8 mouse cellular contexts compared by ENCODE assay signal in the genomic region with DNA sequence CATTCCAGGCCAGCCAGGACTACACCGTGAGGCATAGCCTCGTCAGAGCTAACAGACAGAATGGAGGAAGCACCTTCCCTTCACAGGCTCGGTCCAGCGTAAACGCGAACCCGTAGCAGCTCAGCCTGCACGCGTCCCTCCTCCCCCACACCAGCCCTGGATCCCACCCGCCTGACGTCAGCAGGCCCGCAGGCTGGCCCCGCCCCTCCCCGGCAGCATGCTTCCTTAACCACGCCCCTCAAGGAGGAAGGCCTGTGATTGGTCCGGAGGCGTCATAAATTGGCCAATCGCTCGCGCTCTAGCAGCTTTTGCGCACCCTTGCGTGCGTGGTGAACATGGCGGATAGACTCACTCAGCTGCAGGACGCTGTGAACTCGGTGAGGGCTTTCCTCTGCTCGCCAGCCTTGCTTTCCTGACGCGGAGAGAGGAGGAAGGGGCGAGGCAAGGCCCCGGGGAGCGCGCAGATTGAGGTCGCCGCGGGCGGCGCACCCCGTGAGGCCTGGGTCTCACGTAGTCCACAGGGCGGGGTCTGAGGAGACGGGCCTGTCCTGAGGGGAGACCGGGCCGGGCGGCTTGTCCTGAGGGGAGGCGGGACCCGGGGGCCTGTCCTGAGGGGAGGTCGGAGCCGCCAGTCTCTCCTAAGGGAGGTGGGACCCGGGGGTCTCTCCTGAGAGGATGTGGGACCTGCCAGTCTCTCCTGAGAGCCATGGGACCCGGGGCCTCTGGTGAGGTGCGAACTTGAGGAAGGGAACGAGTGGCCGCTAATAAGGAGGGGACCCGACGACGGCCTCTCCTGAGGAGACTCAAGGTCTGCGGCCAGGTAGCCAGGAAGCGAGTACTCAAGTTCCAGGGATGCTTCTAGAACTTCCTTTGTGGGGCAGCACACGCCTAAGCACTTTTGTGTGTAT. TPM values are rescaled to one million over a fixed set of nuclear protein-coding genes. Genes with fewer than 3 reads are reported as not detected.
DNase-seq lines count a peak whose midpoint lies in the region; ATAC-seq lines count a peak whose summit lies in the region.

TSS of gene Med21 (plus strand) at position 272 of the 908 bp plus-strand sequence.
TSS of gene Tm7sf3 (minus strand) at position 549 of the 908 bp plus-strand sequence.

- H3K9ac ChIP-seq in hindbrain, embryonic 12.5 days: peak within 1 kb of the TSS; percentile 84

- peak within 1 kb of the TSS; percentile 88 for H3K27ac ChIP-seq in hindbrain, embryonic 12.5 days

- H3K27me3 ChIP-seq in hindbrain, embryonic 12.5 days: no peaks in the 10 kb centered on the region

- WGBS in hindbrain, embryonic 12.5 days: 1% methylated on average over 60 of the region's 60 CpGs

- ATAC-seq in hindbrain, embryonic 12.5 days (ENCODE audit: low FRiP score): peak; percentile 98

- peaks cover 7% of the 10 kb centered on the region for H3K4me1 ChIP-seq in hindbrain, embryonic 12.5 days

- peak within 1 kb of the TSS; percentile 91 for H3K4me3 ChIP-seq in hindbrain, embryonic 12.5 days

- no peaks in the 10 kb centered on the region for H3K9me3 ChIP-seq in hindbrain, embryonic 12.5 days (replicated peaks)

- H3K4me2 ChIP-seq in hindbrain, embryonic 12.5 days (replicated peaks): peak within 1 kb of the TSS; percentile 86

- H3K36me3 ChIP-seq in hindbrain, embryonic 12.5 days: no peaks in the 10 kb centered on the region

- DNase-seq in NIH3T3 (ENCODE audit: low read depth): peak; percentile 100
- DNase-seq in cerebellum, postnatal 10 days: peak; percentile 100
- DNase-seq in frontal cortex, postnatal 10 days (ENCODE audit: low spot score in 2 of 2): peak; percentile 96 to 98
- peak; percentile 94 to 99 for DNase-seq in layer of hippocampus, postnatal 14 days (ENCODE audit: low spot score in 2 of 2)
- DNase-seq in lung, postnatal 14 days: peak; percentile 99
- peak; percentile 95 for DNase-seq in retina, adult 2 months (ENCODE audit: low read depth, low spot score)
- DNase-seq in thymus, postnatal 36 days: peak; percentile 99

RNA-seq across cellular contexts. Expression of gene Med21, which starts in this region (rescaled TPM):
- polyA plus RNA-seq in hindbrain, embryonic 12.5 days (2016; fragmentation: Nextera tagmentation; extraction: Ambion mirVana): 106 and 116 TPM in 2 replicates
- 10 to 100 TPM; 37.2 to 47.0 TPM for total RNA-seq in layer of hippocampus, postnatal 14 days (2021)

RNA-seq across cellular contexts. Expression of gene Tm7sf3, which starts in this region (rescaled TPM):
- polyA plus RNA-seq in hindbrain, embryonic 12.5 days (2016; fragmentation: Nextera tagmentation; extraction: Ambion mirVana): 28.2 and 32.4 TPM in 2 replicates
- total RNA-seq in layer of hippocampus, postnatal 14 days (2021): 10 to 100 TPM; 42.1 to 43.4 TPM

Comparison
In these comparisons a context has a peak if more than half of its experiments do, and no peak if none do; other contexts are left out.
1. Peak in every context shown above with its lines: DNase-seq, ATAC-seq, H3K4me3 ChIP-seq and H3K27ac ChIP-seq.